Mouse (Mus musculus) thymus, postnatal 36 days (tissue): ENCODE measurements around the gene Aig1.
"Not testable (repeated sequence)": the region's sequence is repeated elsewhere in the genome, so short reads cannot be mapped to it uniquely, and the experiment has no call there.

ENCODE experiments used
- DNase-seq, 2 experiments: peaks; one replicate each; pipeline ENCODE4 v3.0.0; 2022; ENCODE audit warnings: mixed read lengths in 2 of 2

The Aig1 gene

GRCm38 (mm10) chr10:13868371-13869321 is at the start of gene Aig1:
Gene Aig1, minus strand, starts transcription at chr10:13868980.
- DNase-seq = peak; percentile 83 to 87

GRCm38 (mm10) chr10:13916645-13917342 is 48.0 kb upstream of the Aig1 start:
- no peak for DNase-seq

- no peak for DNase-seq
Observed at GRCm38 (mm10) chr10:13915211-13915610, 46.4 kb upstream of the Aig1 start.

- peak; percentile 37 to 39 for DNase-seq
Observed at GRCm38 (mm10) chr10:13913689-13914088, 44.9 kb upstream of the Aig1 start.

GRCm38 (mm10) chr10:13906261-13906741 is 37.5 kb upstream of the Aig1 start:
- DNase-seq = no peak

- DNase-seq = no peak
Observed at GRCm38 (mm10) chr10:13905618-13906017, 36.8 kb upstream of the Aig1 start.

- DNase-seq = not testable (repeated sequence)
Observed at GRCm38 (mm10) chr10:13892762-13893161, 24.0 kb upstream of the Aig1 start.

- no peak for DNase-seq
Observed at GRCm38 (mm10) chr10:13882975-13883875, 14.4 kb upstream of the Aig1 start.

GRCm38 (mm10) chr10:13882490-13882889 is 13.7 kb upstream of the Aig1 start:
- peak; percentile 40 to 51 for DNase-seq

GRCm38 (mm10) chr10:13878696-13879095 is 9.9 kb upstream of the Aig1 start:
- DNase-seq = no peak

- DNase-seq = no peak
Observed at GRCm38 (mm10) chr10:13875038-13875420, 6.2 kb upstream of the Aig1 start.

GRCm38 (mm10) chr10:13874301-13875037 is 5.7 kb upstream of the Aig1 start:
- DNase-seq = no peak

GRCm38 (mm10) chr10:13870531-13870930 is 1.8 kb upstream of the Aig1 start:
- no peak for DNase-seq

- DNase-seq = no peak
Observed at GRCm38 (mm10) chr10:13869322-13870035, 699 bp upstream of the Aig1 start.

GRCm38 (mm10) chr10:13866391-13866790 is 2.4 kb downstream of the Aig1 start:
- DNase-seq = no peak

- DNase-seq = no peak
Observed at GRCm38 (mm10) chr10:13861115-13861909, 7.5 kb downstream of the Aig1 start.

- DNase-seq = no peak
Observed at GRCm38 (mm10) chr10:13856438-13856837, 12.3 kb downstream of the Aig1 start.

GRCm38 (mm10) chr10:13855969-13856368 is 12.8 kb downstream of the Aig1 start:
- no peak for DNase-seq

- DNase-seq = no peak
Observed at GRCm38 (mm10) chr10:13855111-13855510, 13.7 kb downstream of the Aig1 start.

GRCm38 (mm10) chr10:13850071-13850470 is 18.7 kb downstream of the Aig1 start:
- no peak for DNase-seq
